Mouse (Mus musculus): ENCODE results near the gene Gm45799. TPM values are rescaled to one million over a fixed set of nuclear protein-coding genes. Genes with fewer than 3 reads are reported as not detected.

Gene Gm45799
- polyA plus RNA-seq, 1 experiment from 2014 or later, result 31.9 TPM

- no peaks in the 10 kb centered on the region for H3K9me3 ChIP-seq (ENCODE audit: low read depth, low read length)
- ATAC-seq (ENCODE audit: insufficient read depth) (no peak), DNase-seq (no peak)
- H3K4me3 ChIP-seq (ENCODE audit: low read depth, low read length), result no peak overlapping the region
- 88% methylated on average over 5 of the region's 5 CpGs for WGBS
- H3K9ac ChIP-seq, result no peak overlapping the region
- H3K27me3 ChIP-seq (ENCODE audit: insufficient read depth, low read length), result no peaks in the 10 kb centered on the region
- no peak overlapping the region for H3K4me2 ChIP-seq
- no peaks in the 10 kb centered on the region for H3K4me1 ChIP-seq (ENCODE audit: insufficient read depth)
- no peaks in the 10 kb centered on the region for H3K36me3 ChIP-seq (ENCODE audit: insufficient read depth)
- no peak overlapping the region for H3K27ac ChIP-seq (ENCODE audit: low read depth)
- no peak for TF ChIP-seq CTCF (IDR thresholded peaks at IDR 0.05; ENCODE audit: low read depth)
Observed at GRCm38 (mm10) chr7:105708733-105709132, 68.4 kb downstream of the Gm45799 start.

GRCm38 (mm10) chr7:105715366-105715765 lies 75.0 kb downstream of the Gm45799 start:
- H3K9me3 ChIP-seq (ENCODE audit: low read depth, low read length), result no peaks in the 10 kb centered on the region
- no peak overlapping the region for H3K9ac ChIP-seq
- 0 out of 2 replicates have a peak, but pooled peaks have one; percentile 13 for TF ChIP-seq CTCF (IDR thresholded peaks at IDR 0.05; ENCODE audit: low read depth)
- DNase-seq (no peak), ATAC-seq (ENCODE audit: insufficient read depth) (no peak)
- H3K4me2 ChIP-seq, result no peak overlapping the region
- H3K36me3 ChIP-seq (ENCODE audit: insufficient read depth), result no peaks in the 10 kb centered on the region
- no peaks in the 10 kb centered on the region for H3K27me3 ChIP-seq (ENCODE audit: insufficient read depth, low read length)
- H3K27ac ChIP-seq (ENCODE audit: low read depth), result no peak overlapping the region
- 40% methylated on average over 3 of the region's 3 CpGs for WGBS
- H3K4me3 ChIP-seq (ENCODE audit: low read depth, low read length), result no peak overlapping the region
- H3K4me1 ChIP-seq (ENCODE audit: insufficient read depth), result no peaks in the 10 kb centered on the region

- Histone ChIP-seq H3K9ac (no peak overlapping the region), H3K27ac (ENCODE audit: low read depth) (no peak overlapping the region), H3K4me2 (no peak overlapping the region), H3K4me1 (ENCODE audit: insufficient read depth) (no peaks in the 10 kb centered on the region), H3K4me3 (ENCODE audit: low read depth, low read length) (no peak overlapping the region), H3K36me3 (ENCODE audit: insufficient read depth) (no peaks in the 10 kb centered on the region), H3K27me3 (ENCODE audit: insufficient read depth, low read length) (no peaks in the 10 kb centered on the region), H3K9me3 (ENCODE audit: low read depth, low read length) (no peaks in the 10 kb centered on the region)
- DNase-seq (no peak), ATAC-seq (ENCODE audit: insufficient read depth) (no peak)
- WGBS, result 63% methylated on average over 2 of the region's 2 CpGs
- no peak for TF ChIP-seq CTCF (IDR thresholded peaks at IDR 0.05; ENCODE audit: low read depth)
Observed at GRCm38 (mm10) chr7:105721916-105722315, 81.6 kb downstream of the Gm45799 start.

GRCm38 (mm10) chr7:105726144-105726979 lies 86.0 kb downstream of the Gm45799 start:
- Histone ChIP-seq H3K4me2 (no peak overlapping the region), H3K9ac (no peak overlapping the region), H3K9me3 (ENCODE audit: low read depth, low read length) (no peaks in the 10 kb centered on the region), H3K36me3 (ENCODE audit: insufficient read depth) (peaks cover 26% of the 10 kb centered on the region), H3K27ac (ENCODE audit: low read depth) (no peak overlapping the region), H3K4me3 (ENCODE audit: low read depth, low read length) (no peak overlapping the region), H3K27me3 (ENCODE audit: insufficient read depth, low read length) (no peaks in the 10 kb centered on the region), H3K4me1 (ENCODE audit: insufficient read depth) (no peaks in the 10 kb centered on the region)
- peak; percentile 83 for TF ChIP-seq CTCF (IDR thresholded peaks at IDR 0.05; ENCODE audit: low read depth)
- WGBS, result 83% methylated on average over 4 of the region's 4 CpGs
- DNase-seq (peak; percentile 87), ATAC-seq (ENCODE audit: insufficient read depth) (peak; percentile 79)

GRCm38 (mm10) chr7:105726980-105727325 lies 86.6 kb downstream of the Gm45799 start:
- DNase-seq (no peak), ATAC-seq (ENCODE audit: insufficient read depth) (no peak)
- Histone ChIP-seq H3K4me1 (ENCODE audit: insufficient read depth) (no peaks in the 10 kb centered on the region), H3K9ac (no peak overlapping the region), H3K27ac (ENCODE audit: low read depth) (no peak overlapping the region), H3K4me3 (ENCODE audit: low read depth, low read length) (no peak overlapping the region), H3K27me3 (ENCODE audit: insufficient read depth, low read length) (no peaks in the 10 kb centered on the region), H3K4me2 (no peak overlapping the region), H3K36me3 (ENCODE audit: insufficient read depth) (peaks cover 32% of the 10 kb centered on the region), H3K9me3 (ENCODE audit: low read depth, low read length) (no peaks in the 10 kb centered on the region)
- 88% methylated on average over 4 of the region's 4 CpGs for whole genome bisulfite sequencing
- no peak for TF ChIP-seq CTCF (IDR thresholded peaks at IDR 0.05; ENCODE audit: low read depth)

- WGBS, result 84% methylated on average over 6 of the region's 6 CpGs
- H3K9me3 ChIP-seq (ENCODE audit: low read depth, low read length), result no peaks in the 10 kb centered on the region
- H3K4me3 ChIP-seq (ENCODE audit: low read depth, low read length), result no peak overlapping the region
- H3K36me3 ChIP-seq (ENCODE audit: insufficient read depth), result peaks cover 51% of the 10 kb centered on the region
- no peak overlapping the region for H3K27ac ChIP-seq (ENCODE audit: low read depth)
- no peak overlapping the region for H3K9ac ChIP-seq
- no peaks in the 10 kb centered on the region for H3K4me1 ChIP-seq (ENCODE audit: insufficient read depth)
- DNase-seq, result no peak
- ATAC-seq (ENCODE audit: insufficient read depth), result no peak
- H3K4me2 ChIP-seq, result no peak overlapping the region
- H3K27me3 ChIP-seq (ENCODE audit: insufficient read depth, low read length), result no peaks in the 10 kb centered on the region
- no peak for TF ChIP-seq CTCF (IDR thresholded peaks at IDR 0.05; ENCODE audit: low read depth)
Observed at GRCm38 (mm10) chr7:105728701-105729428, 88.5 kb downstream of the Gm45799 start.

- DNase-seq (no peak), ATAC-seq (ENCODE audit: insufficient read depth) (no peak)
- Histone ChIP-seq H3K36me3 (ENCODE audit: insufficient read depth) (peaks cover 60% of the 10 kb centered on the region), H3K27ac (ENCODE audit: low read depth) (no peak overlapping the region), H3K9me3 (ENCODE audit: low read depth, low read length) (no peaks in the 10 kb centered on the region), H3K4me3 (ENCODE audit: low read depth, low read length) (no peak overlapping the region), H3K4me1 (ENCODE audit: insufficient read depth) (no peaks in the 10 kb centered on the region), H3K4me2 (no peak overlapping the region), H3K27me3 (ENCODE audit: insufficient read depth, low read length) (no peaks in the 10 kb centered on the region), H3K9ac (no peak overlapping the region; the same call in 1 of the 2 replicates)
- TF ChIP-seq CTCF (IDR thresholded peaks at IDR 0.05; ENCODE audit: low read depth), result no peak
- 94% methylated on average over 11 of the region's 11 CpGs for WGBS
Observed at GRCm38 (mm10) chr7:105733836-105734235, 93.5 kb downstream of the Gm45799 start.

Other genes with a start within 250 kb of the Gm45799 start
- 41.9 and 42.3 TPM in 2 replicates for gene Fam160a2, start 240.5 kb upstream of the Gm45799 start, polyA plus RNA-seq (2014; fragmentation: Nextera tagmentation; extraction: Ambion mirVana)
- 0.07 TPM in 1 of 2 replicates, not detected in the other for gene Cnga4, start 236.0 kb upstream of the Gm45799 start, polyA plus RNA-seq (2014; fragmentation: Nextera tagmentation; extraction: Ambion mirVana)
- 0.25 and 0.39 TPM in 2 replicates for gene Cckbr, start 214.8 kb upstream of the Gm45799 start, polyA plus RNA-seq (2014; fragmentation: Nextera tagmentation; extraction: Ambion mirVana)
- gene Cavin3, start 158.3 kb upstream of the Gm45799 start, polyA plus RNA-seq (2014; fragmentation: Nextera tagmentation; extraction: Ambion mirVana), result 96.0 and 96.1 TPM in 2 replicates
- 38.7 and 38.9 TPM in 2 replicates for gene Smpd1, start 86.2 kb upstream of the Gm45799 start, polyA plus RNA-seq (2014; fragmentation: Nextera tagmentation; extraction: Ambion mirVana)
- gene Apbb1, start 58.9 kb upstream of the Gm45799 start, polyA plus RNA-seq (2014; fragmentation: Nextera tagmentation; extraction: Ambion mirVana), result 36.6 and 37.6 TPM in 2 replicates
- 0.57 and 0.59 TPM in 2 replicates for gene Hpx, start 40.4 kb upstream of the Gm45799 start, polyA plus RNA-seq (2014; fragmentation: Nextera tagmentation; extraction: Ambion mirVana)
- gene Trim3, start 7.0 kb upstream of the Gm45799 start, polyA plus RNA-seq (2014; fragmentation: Nextera tagmentation; extraction: Ambion mirVana), result 43.8 and 45.3 TPM in 2 replicates
- 200 and 201 TPM in 2 replicates for gene Timm10b, start 496 bp upstream of the Gm45799 start, polyA plus RNA-seq (2014; fragmentation: Nextera tagmentation; extraction: Ambion mirVana)
- 84.1 and 84.2 TPM in 2 replicates for gene Arfip2, start 136 bp upstream of the Gm45799 start, polyA plus RNA-seq (2014; fragmentation: Nextera tagmentation; extraction: Ambion mirVana)
- gene Dnhd1, start 10.3 kb downstream of the Gm45799 start, polyA plus RNA-seq (2014; fragmentation: Nextera tagmentation; extraction: Ambion mirVana), result 0.84 and 1.0 TPM in 2 replicates
- 372 and 377 TPM in 2 replicates for gene Ilk, start 96.0 kb downstream of the Gm45799 start, polyA plus RNA-seq (2014; fragmentation: Nextera tagmentation; extraction: Ambion mirVana)
- gene Rrp8, start 96.8 kb downstream of the Gm45799 start, polyA plus RNA-seq (2014; fragmentation: Nextera tagmentation; extraction: Ambion mirVana), result 45.2 and 48.9 TPM in 2 replicates
- 175 and 192 TPM in 2 replicates for gene Taf10, start 103.8 kb downstream of the Gm45799 start, polyA plus RNA-seq (2014; fragmentation: Nextera tagmentation; extraction: Ambion mirVana)
- gene Tpp1, start 111.7 kb downstream of the Gm45799 start, polyA plus RNA-seq (2014; fragmentation: Nextera tagmentation; extraction: Ambion mirVana), result 73.7 and 78.2 TPM in 2 replicates
- gene Dchs1, start 147.1 kb downstream of the Gm45799 start, polyA plus RNA-seq (2014; fragmentation: Nextera tagmentation; extraction: Ambion mirVana), result 17.7 and 20.7 TPM in 2 replicates
- 384 and 388 TPM in 2 replicates for gene Mrpl17, start 170.5 kb downstream of the Gm45799 start, polyA plus RNA-seq (2014; fragmentation: Nextera tagmentation; extraction: Ambion mirVana)